Comparison of ENCODE assay signal across 23 mouse cellular contexts in the genomic region with DNA sequence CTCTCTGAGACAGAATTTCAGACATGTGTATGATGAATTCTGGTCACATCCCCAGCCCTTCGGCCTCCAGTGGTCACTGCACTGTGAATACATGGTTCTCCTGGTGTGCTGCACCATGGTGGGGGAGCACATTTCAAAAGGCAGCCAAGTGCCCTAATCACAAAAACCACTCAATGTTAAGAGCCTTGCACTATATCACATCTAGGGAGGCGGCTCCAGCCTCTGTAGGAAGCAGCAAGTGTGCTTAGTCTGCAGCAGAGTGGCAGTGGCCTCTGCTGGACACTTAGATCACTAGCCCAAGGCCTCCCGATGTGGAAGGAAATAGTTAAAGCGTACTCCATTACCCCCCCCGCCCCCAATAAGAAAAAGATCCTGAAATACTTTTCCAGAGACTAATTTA. TPM values are rescaled to one million over a fixed set of nuclear protein-coding genes. Genes with fewer than 3 reads are reported as not detected.
A peak's percentile ranks its signal among the peaks of the same experiment; 100 is the strongest.
DNase-seq lines count a peak whose midpoint lies in the region; ATAC-seq and TF ChIP-seq lines count a peak whose summit lies in the region.
"Had no signal": no experiment of that assay in that cellular context is flagged by ENCODE, and none has a peak within 500 bp of the region (broad histone marks: within the 10 kb centered on the region; RNA-seq: fewer than 3 reads in every experiment).

No protein-coding gene starts in this region.

- TF ChIP-seq CTCF in heart, postnatal 0 days (IDR thresholded peaks at IDR 0.05; ENCODE audit: low read depth) = peak; percentile 40; the same call in 1 of the 2 replicates
- 0 out of 2 replicates have a peak, but pooled peaks have one; percentile 16 for TF ChIP-seq CTCF in liver, postnatal 0 days (IDR thresholded peaks at IDR 0.05; ENCODE audit: low read depth)
- peak; percentile 29; the same call in 1 of the 2 replicates for TF ChIP-seq CTCF in stomach, postnatal 0 days (IDR thresholded peaks at IDR 0.05; ENCODE audit: low read depth)

- no peak overlapping the region for H3K4me3 ChIP-seq in heart, embryonic 11.5 days (ENCODE audit: low read depth, low read length)
- H3K4me3 ChIP-seq in heart, embryonic 12.5 days = no peak overlapping the region
- no peak overlapping the region for H3K4me3 ChIP-seq in heart, postnatal 0 days (ENCODE audit: low read depth, low read length)
- no peak overlapping the region for H3K4me3 ChIP-seq in liver, postnatal 0 days (ENCODE audit: low read depth, low read length)
- H3K4me3 ChIP-seq in liver, embryonic 11.5 days (ENCODE audit: low read depth, low read length) = no peak overlapping the region
- H3K4me3 ChIP-seq in stomach, postnatal 0 days (ENCODE audit: low read depth, low read length) = no peak overlapping the region
- H3K4me3 ChIP-seq: embryonic facial prominence, embryonic 15.5 days; erythroblast, embryonic 14.5 days; forebrain, embryonic 10.5 days; gastrocnemius, adult 2 months; hindbrain, embryonic 10.5 days had no signal

- ATAC-seq in heart, embryonic 11.5 days (replicated peaks; ENCODE audit: insufficient number of reproducible peaks, low FRiP score, low TSS enrichment) = 0 out of 2 replicates have a peak, but pooled peaks have one; percentile 49
- no peak for ATAC-seq in heart, embryonic 12.5 days (ENCODE audit: insufficient number of reproducible peaks, low FRiP score)
- ATAC-seq in heart, postnatal 0 days (ENCODE audit: insufficient read depth, low read depth) = peak; percentile 64
- no peak for ATAC-seq in liver, postnatal 0 days
- ATAC-seq in liver, embryonic 11.5 days (replicated peaks; ENCODE audit: low FRiP score) = no peak
- no peak for ATAC-seq in stomach, postnatal 0 days (ENCODE audit: low FRiP score, low TSS enrichment)
- ATAC-seq: forebrain, embryonic 14.5 days; inflammation-experienced regulatory T-cells, adult 6 months had no signal

- no peak for TF ChIP-seq EP300 in heart, postnatal 0 days (IDR thresholded peaks at IDR 0.05; ENCODE audit: low read depth)
- no peak for TF ChIP-seq EP300 in liver, postnatal 0 days (IDR thresholded peaks at IDR 0.05; ENCODE audit: low read depth)
- no peak for TF ChIP-seq EP300 in stomach, postnatal 0 days (optimal IDR thresholded peaks at IDR 0.05)

- no peaks in the 10 kb centered on the region for H3K9me3 ChIP-seq in heart, embryonic 11.5 days (replicated peaks; ENCODE audit: control insufficient read depth, low read length)
- no peaks in the 10 kb centered on the region for H3K9me3 ChIP-seq in heart, embryonic 12.5 days (replicated peaks)
- no peaks in the 10 kb centered on the region for H3K9me3 ChIP-seq in heart, postnatal 0 days (replicated peaks; ENCODE audit: control insufficient read depth, low read length)
- H3K9me3 ChIP-seq in liver, postnatal 0 days (ENCODE audit: low read length) = no peaks in the 10 kb centered on the region
- H3K9me3 ChIP-seq in liver, embryonic 11.5 days (ENCODE audit: control insufficient read depth, low read length) = no peaks in the 10 kb centered on the region
- no peaks in the 10 kb centered on the region for H3K9me3 ChIP-seq in stomach, postnatal 0 days (ENCODE audit: control insufficient read depth, low read length)
- H3K9me3 ChIP-seq: embryonic facial prominence, embryonic 15.5 days; forebrain, embryonic 10.5 days; hindbrain, embryonic 10.5 days had no signal

- 59% methylated on average over 5 of the region's 5 CpGs for WGBS in heart, embryonic 11.5 days (ENCODE audit: insufficient replicate concordance)
- 38% methylated on average over 5 of the region's 5 CpGs for WGBS in heart, embryonic 12.5 days
- 40% methylated on average over 5 of the region's 5 CpGs for WGBS in heart, postnatal 0 days
- WGBS in liver, postnatal 0 days (ENCODE audit: insufficient replicate concordance) = 80% methylated on average over 5 of the region's 5 CpGs
- 79% methylated on average over 5 of the region's 5 CpGs for WGBS in liver, embryonic 11.5 days
- WGBS in stomach, postnatal 0 days = 70% methylated on average over 5 of the region's 5 CpGs

- H3K36me3 ChIP-seq in heart, embryonic 11.5 days (ENCODE audit: control insufficient read depth, insufficient read depth, low read length) = peaks cover 26% of the 10 kb centered on the region
- H3K36me3 ChIP-seq in heart, embryonic 12.5 days = peaks cover 50% of the 10 kb centered on the region
- H3K36me3 ChIP-seq in heart, postnatal 0 days (replicated peaks; ENCODE audit: control insufficient read depth, insufficient read depth, low read length) = peaks cover 60% of the 10 kb centered on the region
- peaks cover 59% of the 10 kb centered on the region for H3K36me3 ChIP-seq in liver, postnatal 0 days (replicated peaks; ENCODE audit: insufficient read depth, low read length)
- H3K36me3 ChIP-seq in liver, embryonic 11.5 days (ENCODE audit: control insufficient read depth, insufficient read depth, low read length) = peaks cover 29% of the 10 kb centered on the region
- H3K36me3 ChIP-seq in stomach, postnatal 0 days (ENCODE audit: control insufficient read depth, insufficient read depth, low read length) = peaks cover 45% of the 10 kb centered on the region

- H3K27me3 ChIP-seq in heart, embryonic 11.5 days (ENCODE audit: control insufficient read depth, insufficient read depth, low read length) = no peaks in the 10 kb centered on the region
- H3K27me3 ChIP-seq in heart, embryonic 12.5 days (replicated peaks) = no peaks in the 10 kb centered on the region
- no peaks in the 10 kb centered on the region for H3K27me3 ChIP-seq in heart, postnatal 0 days (ENCODE audit: control insufficient read depth, insufficient read depth, low read length)
- H3K27me3 ChIP-seq in liver, postnatal 0 days (ENCODE audit: insufficient read depth, low read length) = no peaks in the 10 kb centered on the region
- H3K27me3 ChIP-seq in liver, embryonic 11.5 days (replicated peaks; ENCODE audit: control insufficient read depth, insufficient read depth, low read length) = no peaks in the 10 kb centered on the region
- H3K27me3 ChIP-seq in stomach, postnatal 0 days (ENCODE audit: control insufficient read depth, insufficient read depth, low read length) = no peaks in the 10 kb centered on the region
- H3K27me3 ChIP-seq: embryonic facial prominence, embryonic 15.5 days had no signal

- H3K27ac ChIP-seq in heart, embryonic 11.5 days (ENCODE audit: low read depth, low read length) = no peak overlapping the region
- no peak overlapping the region for H3K27ac ChIP-seq in heart, embryonic 12.5 days (ENCODE audit: poor library complexity, severe bottlenecking)
- no peak overlapping the region for H3K27ac ChIP-seq in heart, postnatal 0 days (ENCODE audit: low read depth)
- no peak overlapping the region for H3K27ac ChIP-seq in liver, postnatal 0 days (ENCODE audit: low read depth)
- H3K27ac ChIP-seq in liver, embryonic 11.5 days (ENCODE audit: low read depth, low read length) = no peak overlapping the region
- H3K27ac ChIP-seq in stomach, postnatal 0 days (replicated peaks) = no peak overlapping the region
- H3K27ac ChIP-seq: embryonic facial prominence, embryonic 15.5 days; forebrain, embryonic 10.5 days; gastrocnemius, adult 2 months; hindbrain, embryonic 10.5 days; hindbrain, embryonic 14.5 days had no signal

- peaks cover 33% of the 10 kb centered on the region for H3K4me1 ChIP-seq in heart, embryonic 11.5 days (ENCODE audit: control insufficient read depth, insufficient read depth, low read length)
- H3K4me1 ChIP-seq in heart, embryonic 12.5 days (replicated peaks) = peaks cover 42% of the 10 kb centered on the region
- no peaks in the 10 kb centered on the region for H3K4me1 ChIP-seq in heart, postnatal 0 days (ENCODE audit: control insufficient read depth, insufficient read depth)
- H3K4me1 ChIP-seq in liver, postnatal 0 days (ENCODE audit: insufficient read depth) = peaks cover 4% of the 10 kb centered on the region; the same call in 1 of the 2 replicates
- H3K4me1 ChIP-seq in liver, embryonic 11.5 days (replicated peaks; ENCODE audit: control insufficient read depth, insufficient read depth, low read length) = no peaks in the 10 kb centered on the region
- no peaks in the 10 kb centered on the region for H3K4me1 ChIP-seq in stomach, postnatal 0 days (replicated peaks; ENCODE audit: control insufficient read depth, insufficient read depth)

- no peak overlapping the region for H3K9ac ChIP-seq in heart, embryonic 11.5 days (ENCODE audit: low read depth, low read length)
- H3K9ac ChIP-seq in heart, embryonic 12.5 days = no peak overlapping the region
- no peak overlapping the region for H3K9ac ChIP-seq in heart, postnatal 0 days (replicated peaks; ENCODE audit: low read depth, low read length)
- no peak overlapping the region for H3K9ac ChIP-seq in liver, postnatal 0 days (replicated peaks)
- no peak overlapping the region for H3K9ac ChIP-seq in liver, embryonic 11.5 days (ENCODE audit: low read depth, low read length)
- no peak overlapping the region for H3K9ac ChIP-seq in stomach, postnatal 0 days (ENCODE audit: low read length)
- H3K9ac ChIP-seq: embryonic facial prominence, embryonic 15.5 days; hindbrain, embryonic 14.5 days had no signal

- H3K4me2 ChIP-seq in heart, embryonic 11.5 days = no peak overlapping the region
- no peak overlapping the region for H3K4me2 ChIP-seq in heart, embryonic 12.5 days
- H3K4me2 ChIP-seq in heart, postnatal 0 days (ENCODE audit: low read depth, low read length) = no peak overlapping the region
- H3K4me2 ChIP-seq in liver, postnatal 0 days (ENCODE audit: low read depth, low read length) = no peak overlapping the region
- no peak overlapping the region for H3K4me2 ChIP-seq in liver, embryonic 11.5 days
- H3K4me2 ChIP-seq in stomach, postnatal 0 days (replicated peaks; ENCODE audit: low read depth) = no peak overlapping the region
- H3K4me2 ChIP-seq: embryonic facial prominence, embryonic 15.5 days; hindbrain, embryonic 14.5 days had no signal

- peak; percentile 16 for DNase-seq in heart, postnatal 0 days (ENCODE audit: low spot score)
- DNase-seq in heart, adult 9 months (ENCODE audit: low spot score in 2 of 2) = no peak
- DNase-seq in liver, postnatal 0 days = no peak
- no peak for DNase-seq in liver, embryonic 11.5 days (ENCODE audit: low spot score)
- DNase-seq in stomach, postnatal 0 days (ENCODE audit: low spot score) = no peak
- DNase-seq: cerebellum, adult 11 months; cerebellum, adult 8-10 months; cerebellum, postnatal 14 days; embryo, embryonic 11 days; gastrocnemius, adult 2 months; gastrocnemius, postnatal 25 days; heart, postnatal 10 days had no signal

RNA-seq across cellular contexts. Expression of gene Cdh15, which starts 51.3 kb away (rescaled TPM):
- 0.42 and 0.67 TPM in 2 replicates for polyA plus RNA-seq in heart, embryonic 11.5 days (2014; fragmentation: Nextera tagmentation; extraction: Ambion mirVana)
- polyA plus RNA-seq in heart, embryonic 12.5 days (2016; fragmentation: Nextera tagmentation; extraction: Ambion mirVana) = 0.33 and 0.36 TPM in 2 replicates
- not detected in 2 replicates for total RNA-seq in heart, postnatal 0 days (2014; rRNA removed; ENCODE audit: low replicate concordance)
- polyA plus RNA-seq in heart, postnatal 0 days (2015; fragmentation: Nextera tagmentation; extraction: Ambion mirVana) = not detected in 2 replicates
- polyA plus RNA-seq in liver, postnatal 0 days (2015; fragmentation: Nextera tagmentation; extraction: Ambion mirVana) = 0.05 TPM in 1 of 2 replicates, not detected in the other
- 0.97 and 1.5 TPM in 2 replicates for polyA plus RNA-seq in liver, embryonic 11.5 days (2014; fragmentation: Nextera tagmentation; extraction: Ambion mirVana)
- polyA plus RNA-seq in stomach, postnatal 0 days (2015; fragmentation: Nextera tagmentation; extraction: Ambion mirVana) = 0.23 TPM in 2 replicates
- total RNA-seq: common myeloid progenitor, adult 5-6 weeks; granulocyte monocyte progenitor cell, adult 5-6 weeks had no signal
- polyA plus RNA-seq: erythroblast, embryonic 14.5 days had no signal

Comparison
In these comparisons a context has a peak if more than half of its experiments do, and no peak if none do; other contexts are left out.
1. ATAC-seq: peak in heart, embryonic 11.5 days (single experiment) and heart, postnatal 0 days (single experiment); none in heart, embryonic 12.5 days (single experiment), liver, postnatal 0 days (single experiment), liver, embryonic 11.5 days (single experiment) and stomach, postnatal 0 days (single experiment).
2. Peak in every context shown above with its lines, with median percentiles within 50 percentile points of each other: CTCF ChIP-seq.